Mouse (Mus musculus): ENCODE data around the gene Olfr381. TPM values are rescaled to one million over a fixed set of nuclear protein-coding genes. Genes with fewer than 3 reads are reported as not detected.
"Not testable (repeated sequence)": the region's sequence is repeated elsewhere in the genome, so short reads cannot be mapped to it uniquely, and the experiment has no call there.

The Olfr381 gene
- polyA plus RNA-seq (2015; fragmentation: Nextera tagmentation; extraction: Ambion mirVana): not detected in 2 replicates

DNA sequence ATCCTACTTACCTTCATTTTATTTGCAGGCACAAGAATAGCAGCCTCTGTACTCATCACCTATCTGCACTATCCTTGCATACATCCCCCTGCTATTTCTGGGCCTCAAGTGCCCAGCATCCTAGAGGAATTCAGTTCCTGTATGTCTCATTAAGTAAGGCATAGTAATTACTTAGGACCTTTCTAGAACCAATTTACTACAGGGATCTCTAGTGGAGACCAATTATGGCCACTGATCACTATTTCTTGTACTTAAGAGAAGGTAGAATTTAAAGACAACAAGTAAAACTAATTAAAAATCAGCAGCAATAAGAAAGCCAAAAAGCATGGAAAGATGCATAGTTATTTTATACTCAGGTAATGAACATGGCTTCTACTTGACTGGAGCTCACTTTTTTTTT lies at the start of gene Olfr381:
TSS of gene Olfr381 (minus strand) at position 101 of the 400 bp plus-strand sequence.
- Histone ChIP-seq H3K27ac (replicated peaks) (no peak within 1 kb of the TSS), H3K4me2 (no peak within 1 kb of the TSS), H3K36me3 (no peaks in the 10 kb centered on the region), H3K4me1 (replicated peaks) (no peaks in the 10 kb centered on the region), H3K9me3 (peaks cover under 1% of the 10 kb centered on the region; the same call in 1 of the 2 replicates), H3K27me3 (no peaks in the 10 kb centered on the region), H3K9ac (no peak within 1 kb of the TSS), H3K4me3 (no peak within 1 kb of the TSS)
- ATAC-seq (ENCODE audit: low read depth): no peak

DNA sequence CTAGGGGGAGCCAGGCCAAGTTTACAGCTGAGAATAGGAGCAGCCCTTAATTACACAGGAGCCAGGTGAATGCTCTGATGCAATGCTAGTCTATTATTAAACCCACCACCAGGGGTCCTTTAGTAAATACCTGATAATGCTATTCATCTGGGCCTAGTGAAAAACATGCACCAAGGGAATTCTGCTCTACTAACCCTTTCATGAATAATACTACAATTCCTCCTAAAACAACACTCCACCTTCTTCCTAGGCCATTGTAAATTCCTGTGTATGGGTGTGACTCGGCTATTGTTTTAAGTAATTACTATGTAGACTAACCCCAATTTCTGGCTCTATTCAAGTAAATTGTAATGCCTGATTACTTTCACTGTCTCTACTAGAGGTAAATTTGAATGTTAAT lies 37.6 kb upstream of the Olfr381 start:
- H3K4me3 ChIP-seq; H3K4me1 ChIP-seq (replicated peaks); H3K4me2 ChIP-seq; H3K36me3 ChIP-seq; H3K27ac ChIP-seq (replicated peaks); H3K27me3 ChIP-seq; H3K9ac ChIP-seq; ATAC-seq (ENCODE audit: low read depth): not testable (repeated sequence)
- peaks cover 11% of the 10 kb centered on the region; the same call in 1 of the 2 replicates for H3K9me3 ChIP-seq
- 93% methylated on average over 1 of the region's 1 CpGs for WGBS

DNA sequence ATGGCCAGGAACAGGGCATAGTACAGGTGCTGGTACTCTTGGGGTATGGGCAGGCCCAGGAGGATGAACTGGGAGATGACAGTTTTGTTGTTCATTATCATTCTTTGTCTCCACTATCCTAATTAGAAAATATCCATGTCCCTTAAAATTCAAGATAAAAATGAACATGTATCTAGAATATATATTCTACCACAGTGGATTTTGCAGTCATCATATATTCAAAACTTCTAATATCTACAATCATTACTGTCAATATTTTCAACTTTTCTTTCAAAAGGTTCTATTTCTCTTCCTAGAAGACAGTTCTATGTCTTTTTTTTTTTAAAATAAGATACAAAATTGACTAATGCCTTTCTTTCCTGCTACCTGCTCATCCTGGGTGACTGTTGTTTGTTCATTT lies 25.7 kb upstream of the Olfr381 start, which contains the start of gene Olfr382:
TSS of gene Olfr382 (minus strand) at position 101 of the 400 bp plus-strand sequence.
- no peaks in the 10 kb centered on the region for H3K36me3 ChIP-seq
- no peaks in the 10 kb centered on the region for H3K4me1 ChIP-seq (replicated peaks)
- no peak within 1 kb of the TSS for H3K27ac ChIP-seq (replicated peaks)
- no peak for ATAC-seq (ENCODE audit: low read depth)
- no peak within 1 kb of the TSS for H3K4me3 ChIP-seq
- H3K27me3 ChIP-seq: no peaks in the 10 kb centered on the region
- H3K4me2 ChIP-seq: no peak within 1 kb of the TSS
- peaks cover 24% of the 10 kb centered on the region for H3K9me3 ChIP-seq
- H3K9ac ChIP-seq: no peak within 1 kb of the TSS

DNA sequence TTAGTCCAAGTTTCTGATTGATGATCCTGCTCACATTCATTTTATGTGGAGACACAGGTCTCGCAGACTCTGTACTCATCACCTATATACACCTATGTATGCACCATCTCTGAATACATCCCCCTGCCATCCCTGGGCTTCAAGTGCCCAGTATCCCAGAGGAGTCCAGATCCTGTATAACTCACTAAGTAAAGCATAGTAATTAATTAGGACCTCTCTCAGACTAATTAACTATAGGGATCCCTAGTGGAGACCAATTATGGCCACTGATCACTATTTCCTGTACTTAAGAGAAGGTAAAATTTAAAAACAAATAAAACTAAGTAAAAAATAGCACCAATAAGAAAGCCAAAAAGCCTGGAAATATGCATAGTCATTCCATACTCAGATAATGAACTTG lies 34.0 kb downstream of the Olfr381 start, which contains the start of gene Olfr380:
TSS of gene Olfr380 (minus strand) at position 101 of the 400 bp plus-strand sequence.
- H3K4me3 ChIP-seq: no peak within 1 kb of the TSS
- no peak within 1 kb of the TSS for H3K4me2 ChIP-seq
- no peak for ATAC-seq (ENCODE audit: low read depth)
- no peaks in the 10 kb centered on the region for H3K4me1 ChIP-seq (replicated peaks)
- no peaks in the 10 kb centered on the region for H3K36me3 ChIP-seq
- H3K9ac ChIP-seq: no peak within 1 kb of the TSS
- H3K27ac ChIP-seq (replicated peaks): no peak within 1 kb of the TSS
- WGBS: 85% methylated on average over 1 of the region's 1 CpGs
- peaks cover under 1% of the 10 kb centered on the region; the same call in 1 of the 2 replicates for H3K9me3 ChIP-seq
- no peaks in the 10 kb centered on the region for H3K27me3 ChIP-seq

Other genes starting within 250 kb of the Olfr381 start
- gene Trpv3, start 224.2 kb downstream of the Olfr381 start, polyA plus RNA-seq (2015; fragmentation: Nextera tagmentation; extraction: Ambion mirVana): 0.17 and 0.20 TPM in 2 replicates
- gene Aspa, start 162.0 kb downstream of the Olfr381 start, polyA plus RNA-seq (2015; fragmentation: Nextera tagmentation; extraction: Ambion mirVana): 1.1 and 3.2 TPM in 2 replicates
- not detected in 2 replicates for gene Gm49340, start 161.9 kb downstream of the Olfr381 start, polyA plus RNA-seq (2015; fragmentation: Nextera tagmentation; extraction: Ambion mirVana)
- 0.25 TPM in 1 of 2 replicates, not detected in the other for gene Spata22, start 161.9 kb downstream of the Olfr381 start, polyA plus RNA-seq (2015; fragmentation: Nextera tagmentation; extraction: Ambion mirVana)
- gene Olfr20, start 140.8 kb downstream of the Olfr381 start, polyA plus RNA-seq (2015; fragmentation: Nextera tagmentation; extraction: Ambion mirVana): not detected in 2 replicates
- gene Olfr376, start 120.4 kb downstream of the Olfr381 start, polyA plus RNA-seq (2015; fragmentation: Nextera tagmentation; extraction: Ambion mirVana): not detected in 2 replicates
- not detected in 2 replicates for gene Olfr1, start 92.0 kb downstream of the Olfr381 start, polyA plus RNA-seq (2015; fragmentation: Nextera tagmentation; extraction: Ambion mirVana)
- gene Olfr378, start 63.1 kb downstream of the Olfr381 start, polyA plus RNA-seq (2015; fragmentation: Nextera tagmentation; extraction: Ambion mirVana): not detected in 2 replicates
- not detected in 2 replicates for gene Olfr380, start 34.1 kb downstream of the Olfr381 start, polyA plus RNA-seq (2015; fragmentation: Nextera tagmentation; extraction: Ambion mirVana)
- not detected in 2 replicates for gene Olfr382, start 25.6 kb upstream of the Olfr381 start, polyA plus RNA-seq (2015; fragmentation: Nextera tagmentation; extraction: Ambion mirVana)
- not detected in 2 replicates for gene Olfr385, start 101.4 kb upstream of the Olfr381 start, polyA plus RNA-seq (2015; fragmentation: Nextera tagmentation; extraction: Ambion mirVana)
- gene Olfr384, start 107.0 kb upstream of the Olfr381 start, polyA plus RNA-seq (2015; fragmentation: Nextera tagmentation; extraction: Ambion mirVana): not detected in 2 replicates
- gene Zfp735, start 197.2 kb upstream of the Olfr381 start, polyA plus RNA-seq (2015; fragmentation: Nextera tagmentation; extraction: Ambion mirVana): not detected in 2 replicates

Data from neural tube, embryonic 13.5 days (tissue).